Mouse (Mus musculus) CD4-positive helper T cell, adult 2 months (primary cell): ENCODE measurements around the gene Cmip.

Source experiments
- DNase-seq: peaks from one replicate; pipeline ENCODE4 v3.0.0-alpha.2; 2012; ENCODE audit warnings: low read depth, missing footprints, low spot score

Gene Cmip

GRCm38 (mm10) chr8:117462701-117463284 is 205.9 kb downstream of the Cmip start:
- DNase-seq, result no peak

GRCm38 (mm10) chr8:117464525-117464924 is 207.7 kb downstream of the Cmip start:
- DNase-seq, result no peak

GRCm38 (mm10) chr8:117465250-117465649 is 208.4 kb downstream of the Cmip start:
- DNase-seq, result peak; percentile 83

GRCm38 (mm10) chr8:117467466-117467865 is 210.6 kb downstream of the Cmip start:
- no peak for DNase-seq

GRCm38 (mm10) chr8:117469431-117470341 is 212.8 kb downstream of the Cmip start:
- no peak for DNase-seq

- peak; percentile 41 for DNase-seq
These were observed 213.5 kb downstream of the Cmip start for GRCm38 (mm10) chr8:117470342-117470781.

- DNase-seq, result peak; percentile 58
These were observed 214.3 kb downstream of the Cmip start for GRCm38 (mm10) chr8:117471174-117471573.

- DNase-seq, result no peak
These were observed 214.8 kb downstream of the Cmip start for GRCm38 (mm10) chr8:117471655-117472054.

GRCm38 (mm10) chr8:117472332-117472731 is 215.5 kb downstream of the Cmip start:
- no peak for DNase-seq

- DNase-seq, result peak; percentile 87
These were observed 218.1 kb downstream of the Cmip start for GRCm38 (mm10) chr8:117474944-117475343.

- peak; percentile 27 for DNase-seq
These were observed 219.0 kb downstream of the Cmip start for GRCm38 (mm10) chr8:117475819-117476218.

GRCm38 (mm10) chr8:117478082-117478481 is 221.2 kb downstream of the Cmip start:
- no peak for DNase-seq

- no peak for DNase-seq
These were observed 223.1 kb downstream of the Cmip start for GRCm38 (mm10) chr8:117479996-117480395.

- DNase-seq, result no peak
These were observed 223.7 kb downstream of the Cmip start for GRCm38 (mm10) chr8:117480516-117480915.

- no peak for DNase-seq
These were observed 225.0 kb downstream of the Cmip start for GRCm38 (mm10) chr8:117481830-117482229.

GRCm38 (mm10) chr8:117484731-117485130 is 227.9 kb downstream of the Cmip start:
- no peak for DNase-seq

- DNase-seq, result no peak
These were observed 228.5 kb downstream of the Cmip start for GRCm38 (mm10) chr8:117485316-117485715.

- DNase-seq, result no peak
These were observed 231.6 kb downstream of the Cmip start for GRCm38 (mm10) chr8:117488246-117489005.

GRCm38 (mm10) chr8:117493543-117493942 is 236.7 kb downstream of the Cmip start:
- no peak for DNase-seq

GRCm38 (mm10) chr8:117494874-117495273 is 238.0 kb downstream of the Cmip start:
- DNase-seq, result no peak

- DNase-seq, result peak; percentile 24
These were observed 241.5 kb downstream of the Cmip start, which contains the start of gene Plcg2 for GRCm38 (mm10) chr8:117498179-117498914. TSS of gene Plcg2 (plus strand) at chr8:117498291.
